Mouse (Mus musculus): ENCODE results near the gene Bcl7a. TPM values are rescaled to one million over a fixed set of nuclear protein-coding genes. Genes with fewer than 3 reads are reported as not detected.

The Bcl7a gene
- polyA plus RNA-seq, 1 experiment from 2014 or later: 6.6 TPM

GRCm38 (mm10) chr5:123381968-123382367, 38.3 kb downstream of the Bcl7a start:
- H3K27me3 ChIP-seq: peaks cover 19% of the 10 kb centered on the region
- H3K36me3 ChIP-seq: no peaks in the 10 kb centered on the region
- ATAC-seq (ENCODE audit: low read depth): no peak
- no peak for DNase-seq
- H3K27ac ChIP-seq: no peak overlapping the region
- H3K4me3 ChIP-seq (replicated peaks): no peak overlapping the region
- H3K4me1 ChIP-seq (replicated peaks): peaks cover 15% of the 10 kb centered on the region
- 21% methylated on average over 20 of the region's 20 CpGs for WGBS (ENCODE audit: insufficient replicate concordance)
- H3K9ac ChIP-seq: no peak overlapping the region
- 0 out of 2 replicates have a peak, but pooled peaks cover under 1% of the 10 kb centered on the region for H3K9me3 ChIP-seq (replicated peaks)
- peak overlapping the region; percentile 27; the same call in 1 of the 2 replicates for H3K4me2 ChIP-seq

GRCm38 (mm10) chr5:123382686-123383085, 39.1 kb downstream of the Bcl7a start:
- Histone ChIP-seq H3K9me3 (replicated peaks) (0 out of 2 replicates have a peak, but pooled peaks cover 2% of the 10 kb centered on the region), H3K4me1 (replicated peaks) (peaks cover 15% of the 10 kb centered on the region), H3K36me3 (no peaks in the 10 kb centered on the region), H3K27me3 (peaks cover 19% of the 10 kb centered on the region), H3K27ac (no peak overlapping the region), H3K4me2 (no peak overlapping the region), H3K4me3 (replicated peaks) (no peak overlapping the region), H3K9ac (no peak overlapping the region)
- ATAC-seq (ENCODE audit: low read depth): no peak
- 68% methylated on average over 8 of the region's 8 CpGs for WGBS (ENCODE audit: insufficient replicate concordance)
- DNase-seq: no peak

- Histone ChIP-seq H3K4me3 (replicated peaks) (no peak overlapping the region), H3K27ac (no peak overlapping the region), H3K9me3 (replicated peaks) (0 out of 2 replicates have a peak, but pooled peaks cover 2% of the 10 kb centered on the region), H3K36me3 (no peaks in the 10 kb centered on the region), H3K27me3 (0 out of 2 replicates have a peak, but pooled peaks cover 4% of the 10 kb centered on the region), H3K9ac (no peak overlapping the region), H3K4me2 (no peak overlapping the region), H3K4me1 (replicated peaks) (peaks cover 16% of the 10 kb centered on the region)
- 0 out of 2 replicates have a peak, but pooled peaks have one; percentile 23 for ATAC-seq (ENCODE audit: low read depth)
- 13% methylated on average over 3 of the region's 3 CpGs for WGBS (ENCODE audit: insufficient replicate concordance)
- DNase-seq: no peak
Observed at GRCm38 (mm10) chr5:123388452-123388851, 44.8 kb downstream of the Bcl7a start.

GRCm38 (mm10) chr5:123390536-123391441, 47.2 kb downstream of the Bcl7a start:
- DNase-seq (no peak), ATAC-seq (ENCODE audit: low read depth) (no peak)
- peak overlapping the region; percentile 50 for H3K4me2 ChIP-seq
- no peak overlapping the region for H3K27ac ChIP-seq
- no peaks in the 10 kb centered on the region for H3K27me3 ChIP-seq
- H3K9ac ChIP-seq: no peak overlapping the region; the same call in 1 of the 2 replicates
- H3K4me1 ChIP-seq (replicated peaks): peaks cover 36% of the 10 kb centered on the region
- H3K36me3 ChIP-seq: no peaks in the 10 kb centered on the region
- 0 out of 2 replicates have a peak, but pooled peaks cover 2% of the 10 kb centered on the region for H3K9me3 ChIP-seq (replicated peaks)
- WGBS (ENCODE audit: insufficient replicate concordance): 14% methylated on average over 16 of the region's 17 CpGs
- H3K4me3 ChIP-seq (replicated peaks): peak overlapping the region; percentile 36

- DNase-seq: no peak
- Histone ChIP-seq H3K27ac (no peak overlapping the region), H3K9me3 (replicated peaks) (0 out of 2 replicates have a peak, but pooled peaks cover 2% of the 10 kb centered on the region), H3K27me3 (no peaks in the 10 kb centered on the region), H3K4me1 (replicated peaks) (peaks cover 42% of the 10 kb centered on the region), H3K9ac (no peak overlapping the region; the same call in 1 of the 2 replicates), H3K4me2 (peak overlapping the region; percentile 50), H3K36me3 (no peaks in the 10 kb centered on the region), H3K4me3 (replicated peaks) (peak overlapping the region; percentile 36)
- ATAC-seq (ENCODE audit: low read depth): no peak
- WGBS (ENCODE audit: insufficient replicate concordance): 8% methylated on average over 5 of the region's 5 CpGs
Observed at GRCm38 (mm10) chr5:123391442-123391809, 47.8 kb downstream of the Bcl7a start.

- no peak for ATAC-seq (ENCODE audit: low read depth)
- Histone ChIP-seq H3K36me3 (no peaks in the 10 kb centered on the region), H3K9me3 (replicated peaks) (no peaks in the 10 kb centered on the region), H3K4me2 (peak overlapping the region; percentile 100), H3K4me1 (replicated peaks) (peaks cover 55% of the 10 kb centered on the region), H3K27me3 (no peaks in the 10 kb centered on the region), H3K4me3 (replicated peaks) (peak overlapping the region; percentile 85), H3K9ac (peak overlapping the region; percentile 91), H3K27ac (0 out of 2 replicates have a peak overlapping the region, but pooled peaks have one; percentile 19)
- 18% methylated on average over 5 of the region's 5 CpGs for WGBS (ENCODE audit: insufficient replicate concordance)
- no peak for DNase-seq
Observed at GRCm38 (mm10) chr5:123393786-123394302, 50.2 kb downstream of the Bcl7a start.

GRCm38 (mm10) chr5:123394303-123394956, 50.8 kb downstream of the Bcl7a start, which contains the start of gene Mlxip:
Gene Mlxip, plus strand, starts transcription at chr5:123394798.
- H3K27ac ChIP-seq: peak within 1 kb of the TSS; percentile 76
- H3K4me1 ChIP-seq (replicated peaks): peaks cover 55% of the 10 kb centered on the region
- no peaks in the 10 kb centered on the region for H3K27me3 ChIP-seq
- H3K4me3 ChIP-seq (replicated peaks): peak within 1 kb of the TSS; percentile 85
- under 1% methylated on average over 43 of the region's 50 CpGs for WGBS (ENCODE audit: insufficient replicate concordance)
- peak within 1 kb of the TSS; percentile 91 for H3K9ac ChIP-seq
- H3K36me3 ChIP-seq: no peaks in the 10 kb centered on the region
- peak within 1 kb of the TSS; percentile 100 for H3K4me2 ChIP-seq
- DNase-seq: peak; percentile 90
- ATAC-seq (ENCODE audit: low read depth): peak; percentile 96
- no peaks in the 10 kb centered on the region for H3K9me3 ChIP-seq (replicated peaks)

- Histone ChIP-seq H3K27me3 (no peaks in the 10 kb centered on the region), H3K4me1 (replicated peaks) (peaks cover 55% of the 10 kb centered on the region)
Observed at GRCm38 (mm10) chr5:123394957-123395881, 51.6 kb downstream of the Bcl7a start.

GRCm38 (mm10) chr5:123396901-123397464, 53.3 kb downstream of the Bcl7a start:
- ATAC-seq (ENCODE audit: low read depth) (no peak), DNase-seq (no peak)
- Histone ChIP-seq H3K36me3 (no peaks in the 10 kb centered on the region), H3K27ac (no peak overlapping the region), H3K9me3 (replicated peaks) (no peaks in the 10 kb centered on the region), H3K4me2 (peak overlapping the region; percentile 100), H3K9ac (no peak overlapping the region), H3K27me3 (no peaks in the 10 kb centered on the region), H3K4me3 (replicated peaks) (peak overlapping the region; percentile 85), H3K4me1 (replicated peaks) (peaks cover 47% of the 10 kb centered on the region)
- 40% methylated on average over 8 of the region's 8 CpGs for WGBS (ENCODE audit: insufficient replicate concordance)

More at GRCm38 (mm10) chr5:123394957-123395881, 51.6 kb downstream of the Bcl7a start:
- Histone ChIP-seq H3K4me3 (replicated peaks) (peak overlapping the region; percentile 85), H3K4me2 (peak overlapping the region; percentile 100), H3K9ac (peak overlapping the region; percentile 91), H3K9me3 (replicated peaks) (no peaks in the 10 kb centered on the region), H3K27ac (peak overlapping the region; percentile 76), H3K36me3 (no peaks in the 10 kb centered on the region)
- DNase-seq: peak; percentile 28
- ATAC-seq (ENCODE audit: low read depth): peak; percentile 24
- WGBS (ENCODE audit: insufficient replicate concordance): under 1% methylated on average over 65 of the region's 65 CpGs

- H3K4me1 ChIP-seq (replicated peaks): peaks cover 47% of the 10 kb centered on the region
- peak overlapping the region; percentile 100 for H3K4me2 ChIP-seq
- peak overlapping the region; percentile 85 for H3K4me3 ChIP-seq (replicated peaks)
- 32% methylated on average over 11 of the region's 11 CpGs for WGBS (ENCODE audit: insufficient replicate concordance)
- no peaks in the 10 kb centered on the region for H3K36me3 ChIP-seq
- peak overlapping the region; percentile 45; the same call in 1 of the 2 replicates for H3K9ac ChIP-seq
- no peak for ATAC-seq (ENCODE audit: low read depth)
- no peak for DNase-seq
- no peak overlapping the region for H3K27ac ChIP-seq
- no peaks in the 10 kb centered on the region for H3K9me3 ChIP-seq (replicated peaks)
- H3K27me3 ChIP-seq: no peaks in the 10 kb centered on the region
Observed at GRCm38 (mm10) chr5:123397786-123398185, 54.2 kb downstream of the Bcl7a start.
